Mouse (Mus musculus): Measurements from ENCODE around the gene Olfr1471.
"Not testable (repeated sequence)": the region's sequence is repeated elsewhere in the genome, so short reads cannot be mapped to it uniquely, and the experiment has no call there.

The Olfr1471 gene

DNA sequence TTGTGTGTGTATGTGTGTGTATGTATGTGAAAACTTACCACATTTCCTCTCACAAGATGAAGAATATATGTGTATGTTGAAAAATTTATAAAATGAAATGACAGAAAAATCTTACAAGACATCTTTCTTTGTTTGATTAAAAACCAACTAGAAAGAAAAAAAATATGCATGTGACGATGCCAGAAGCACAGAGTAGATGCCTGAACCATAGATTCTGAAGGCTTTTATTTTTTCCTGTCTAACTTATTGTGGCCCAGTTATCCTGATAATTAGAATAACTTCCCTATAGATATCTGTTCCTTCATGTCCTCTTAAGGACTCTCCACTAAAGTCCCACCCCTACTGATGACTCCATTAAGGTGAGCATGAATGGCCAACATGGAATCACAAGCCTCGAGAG is at the start of gene Olfr1471:
TSS of gene Olfr1471 (plus strand) at position 301 of the 400 bp plus-strand sequence.
- DNase-seq, result not testable (repeated sequence)

GRCm38 (mm10) chr19:13407549-13407948 is 35.7 kb upstream of the Olfr1471 start, which contains the start of gene Olfr1469:
Olfr1469 (plus strand) TSS chr19:13407849.
- no peak for DNase-seq

DNA sequence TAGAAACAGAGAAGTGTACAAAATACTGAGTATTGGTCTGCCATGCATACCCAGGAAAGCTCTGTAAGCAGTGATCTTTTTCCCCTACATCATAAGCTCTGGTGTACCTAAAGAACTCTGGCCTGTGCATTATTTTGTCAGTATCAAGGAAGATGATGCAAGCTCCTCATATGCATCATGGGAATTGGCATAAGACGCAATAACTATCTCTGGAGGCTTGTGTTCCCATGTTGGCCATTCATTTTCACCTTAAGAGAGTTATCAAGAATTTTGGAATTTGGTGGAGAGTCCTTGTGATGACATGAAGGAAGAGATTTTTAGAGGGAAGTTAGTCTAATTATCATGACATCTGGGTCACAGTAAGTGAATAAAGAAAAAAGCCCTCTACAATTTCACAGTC is 12.8 kb downstream of the Olfr1471 start, which contains the start of gene Olfr1472:
TSS of gene Olfr1472 (minus strand) at position 101 of the 400 bp plus-strand sequence.
- DNase-seq, result no peak

DNA sequence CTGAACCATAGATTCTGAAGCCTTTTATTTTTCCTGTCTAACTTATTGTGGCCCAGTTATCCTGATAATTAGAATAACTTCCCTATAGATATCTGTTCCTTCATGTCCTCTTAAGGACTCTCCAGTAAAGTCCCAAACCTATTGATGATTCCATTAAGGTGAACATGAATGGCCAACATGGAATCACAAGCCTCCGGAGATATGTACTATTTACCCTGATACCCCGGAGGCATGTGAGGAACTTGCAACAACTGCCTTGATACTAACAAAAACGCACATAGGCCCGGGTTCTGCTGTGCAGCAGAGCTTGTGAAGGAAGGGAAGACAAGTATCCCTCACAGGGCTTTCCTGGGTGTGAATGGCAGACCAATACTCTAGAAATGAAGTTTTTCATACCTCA is 26.1 kb downstream of the Olfr1471 start, which contains the start of gene Olfr1474:
TSS of gene Olfr1474 (plus strand) at position 301 of the 400 bp plus-strand sequence.
- not testable (repeated sequence) for DNase-seq

DNA sequence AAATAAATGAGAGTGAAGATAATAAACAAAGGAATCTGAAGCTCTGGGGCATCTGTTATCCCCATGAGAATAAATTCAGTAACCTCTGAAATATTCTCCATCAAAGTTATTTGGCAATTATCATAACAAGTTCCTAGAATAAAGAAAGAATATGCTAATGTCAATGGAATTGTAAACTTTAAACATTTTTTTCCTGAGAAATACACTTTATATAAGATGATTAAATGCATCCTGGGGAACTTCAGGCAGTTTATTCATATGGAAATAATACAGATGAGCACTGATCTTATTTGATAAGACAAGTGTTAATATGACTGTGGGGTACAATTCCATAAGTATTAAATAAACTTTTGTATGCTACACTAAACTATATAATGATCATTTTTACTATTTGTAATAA is 36.9 kb downstream of the Olfr1471 start, which contains the start of gene Olfr1475:
TSS of gene Olfr1475 (minus strand) at position 101 of the 400 bp plus-strand sequence.
- DNase-seq, result no peak

- no peak for DNase-seq
Observed at GRCm38 (mm10) chr19:13500246-13500645, 57.0 kb downstream of the Olfr1471 start, which contains the start of gene Olfr1477. Olfr1477 (plus strand) TSS chr19:13500546.

Measured in lung, adult 18-20 months (tissue).